Mouse (Mus musculus): ENCODE results near the gene Pycr1.

Gene Pycr1

DNA sequence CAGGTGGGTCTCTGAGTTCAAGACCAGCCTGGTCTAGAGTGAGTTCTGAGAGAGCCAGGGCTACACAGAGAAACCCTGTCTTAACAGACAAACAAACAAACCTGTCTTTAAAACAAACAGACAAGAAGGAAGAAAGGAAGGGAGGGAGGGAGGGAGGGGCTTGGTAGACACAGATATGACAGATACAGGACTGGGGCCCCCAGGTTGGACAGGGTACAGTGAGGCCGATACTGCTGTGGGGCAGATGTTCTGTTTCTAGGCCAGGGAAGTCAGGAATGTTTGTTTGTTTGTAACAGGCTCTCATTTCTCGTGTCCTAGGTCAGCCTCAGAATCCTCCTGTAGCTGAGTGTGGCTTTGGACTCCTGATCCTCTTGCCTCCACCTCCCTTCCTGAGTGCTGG, 40.0 kb downstream of the Pycr1 start:
- no peak for DNase-seq (ENCODE audit: low read depth)

DNA sequence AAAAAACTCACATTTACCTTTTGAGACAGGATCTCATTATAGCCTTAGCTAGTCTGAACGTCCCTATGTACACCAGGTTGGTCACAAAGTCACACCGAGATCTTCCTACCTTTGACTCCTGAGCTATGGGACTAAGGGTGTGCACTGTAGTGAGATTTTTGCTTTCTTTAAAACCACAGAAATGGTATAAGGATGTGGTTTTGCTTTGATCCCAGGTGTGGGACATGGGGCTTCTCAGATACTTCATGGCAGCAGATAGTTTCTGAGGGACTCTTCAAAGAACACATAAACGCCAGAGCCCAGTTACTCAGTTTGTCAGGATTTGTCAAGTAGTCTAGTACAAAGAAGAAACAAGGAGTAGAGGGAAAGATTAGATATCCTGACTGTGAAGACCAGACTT, 42.9 kb downstream of the Pycr1 start:
- DNase-seq (ENCODE audit: low read depth): no peak

DNA sequence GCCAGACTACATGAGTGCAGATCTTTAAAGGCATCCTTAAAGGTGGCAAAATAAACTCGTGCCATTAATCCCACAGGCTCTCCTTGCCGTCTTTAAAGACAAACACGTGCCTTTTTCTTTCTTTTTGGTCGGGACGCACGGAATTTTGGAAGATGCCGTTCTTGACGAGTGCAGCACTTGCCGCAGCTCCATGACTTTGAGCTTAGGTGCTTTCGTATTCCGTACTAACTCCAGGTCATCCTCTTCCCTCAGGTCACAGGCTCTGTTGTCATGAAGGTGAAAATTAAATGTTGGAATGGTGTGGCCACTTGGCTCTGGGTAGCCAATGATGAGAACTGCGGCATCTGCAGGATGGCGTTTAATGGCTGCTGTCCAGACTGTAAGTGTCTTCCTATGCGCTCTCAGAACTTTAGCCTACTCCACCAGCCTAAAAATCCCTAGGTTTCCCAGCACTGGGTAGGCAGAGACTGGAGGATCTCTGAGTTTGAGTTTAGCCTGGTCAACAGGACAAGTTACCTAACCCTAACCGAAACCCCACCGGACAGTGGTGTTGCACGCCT, 44.5 kb downstream of the Pycr1 start:
- DNase-seq (ENCODE audit: low read depth): no peak

DNA sequence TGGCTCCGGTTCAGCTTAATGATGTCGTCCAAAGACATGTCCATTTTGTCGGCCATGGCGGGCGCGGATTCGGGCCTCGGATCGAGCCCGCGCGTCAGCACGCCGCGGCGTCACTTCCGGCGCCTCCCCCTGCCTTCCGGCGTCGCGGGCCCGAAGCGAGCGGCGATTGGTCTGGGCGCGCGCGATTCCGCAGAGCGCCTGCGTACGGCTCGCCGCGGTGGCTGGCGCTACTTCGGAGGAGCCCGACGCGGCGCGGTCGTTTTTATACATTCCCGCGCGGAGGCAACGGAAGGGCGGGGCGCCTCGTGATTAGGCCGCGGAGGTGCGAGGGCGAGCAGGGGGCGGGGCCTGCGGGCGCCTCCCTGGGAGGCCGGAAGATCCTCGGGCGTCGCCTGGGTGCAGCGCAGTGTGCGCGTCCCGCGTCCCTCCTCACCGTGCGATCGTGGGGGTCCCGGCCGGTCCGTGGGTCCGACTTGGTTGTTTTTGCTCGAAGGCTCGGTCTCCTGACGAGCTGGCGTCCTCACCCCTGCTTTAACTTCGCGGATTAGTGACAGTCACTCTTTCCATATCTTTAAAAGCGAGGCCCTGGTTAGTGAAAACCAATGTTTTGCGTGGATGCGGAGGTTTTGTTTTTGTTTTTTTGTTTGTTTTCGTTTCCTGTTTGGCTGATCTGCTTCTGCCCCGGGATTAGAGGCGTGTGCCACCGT, 45.1 kb downstream of the Pycr1 start, which contains the start of the genes Alyref and Anapc11:
Gene Alyref, minus strand, starts transcription at position 83 of the 707 bp plus-strand sequence.
Gene Anapc11, plus strand, starts transcription at position 139 of the 707 bp plus-strand sequence.
- DNase-seq (ENCODE audit: low read depth): peak; percentile 96

GRCm38 (mm10) chr11:120597240-120598235, 46.0 kb downstream of the Pycr1 start:
- DNase-seq (ENCODE audit: low read depth): no peak

DNA sequence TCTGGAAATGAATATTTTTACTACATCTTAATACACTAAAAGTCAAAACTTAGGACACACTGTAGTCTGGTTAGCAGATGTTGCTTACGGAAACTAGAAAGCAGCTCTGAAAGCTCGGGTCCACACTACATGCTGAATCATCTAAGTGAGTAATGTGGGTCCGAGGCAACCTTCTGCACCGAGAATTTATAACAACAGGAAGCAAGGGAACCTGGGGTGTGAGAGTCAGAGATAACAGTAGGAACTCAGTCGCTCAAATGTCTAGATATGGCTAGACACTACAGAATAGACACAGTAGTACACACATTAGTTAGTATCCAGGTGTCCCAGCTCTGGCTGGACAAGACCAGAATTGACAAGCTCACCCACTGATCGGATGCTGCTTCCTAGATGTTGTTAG, 55.0 kb downstream of the Pycr1 start:
- DNase-seq (ENCODE audit: low read depth): peak; percentile 83
